Mouse (Mus musculus): Measurements from ENCODE around the gene Scg3. TPM values are rescaled to one million over a fixed set of nuclear protein-coding genes. Genes with fewer than 3 reads are reported as not detected.

Gene Scg3
- polyA plus RNA-seq (2015; fragmentation: Illumina TruSeq; extraction: RNeasy Lipid Tissue Mini Kit (QIAGEN cat#74804); ENCODE audit: insufficient read depth, low read depth, low replicate concordance) = 42.4 TPM

GRCm38 (mm10) chr9:75683426-75684191 is at the start of gene Scg3:
Gene Scg3 (minus strand): TSS chr9:75684056.

DNA sequence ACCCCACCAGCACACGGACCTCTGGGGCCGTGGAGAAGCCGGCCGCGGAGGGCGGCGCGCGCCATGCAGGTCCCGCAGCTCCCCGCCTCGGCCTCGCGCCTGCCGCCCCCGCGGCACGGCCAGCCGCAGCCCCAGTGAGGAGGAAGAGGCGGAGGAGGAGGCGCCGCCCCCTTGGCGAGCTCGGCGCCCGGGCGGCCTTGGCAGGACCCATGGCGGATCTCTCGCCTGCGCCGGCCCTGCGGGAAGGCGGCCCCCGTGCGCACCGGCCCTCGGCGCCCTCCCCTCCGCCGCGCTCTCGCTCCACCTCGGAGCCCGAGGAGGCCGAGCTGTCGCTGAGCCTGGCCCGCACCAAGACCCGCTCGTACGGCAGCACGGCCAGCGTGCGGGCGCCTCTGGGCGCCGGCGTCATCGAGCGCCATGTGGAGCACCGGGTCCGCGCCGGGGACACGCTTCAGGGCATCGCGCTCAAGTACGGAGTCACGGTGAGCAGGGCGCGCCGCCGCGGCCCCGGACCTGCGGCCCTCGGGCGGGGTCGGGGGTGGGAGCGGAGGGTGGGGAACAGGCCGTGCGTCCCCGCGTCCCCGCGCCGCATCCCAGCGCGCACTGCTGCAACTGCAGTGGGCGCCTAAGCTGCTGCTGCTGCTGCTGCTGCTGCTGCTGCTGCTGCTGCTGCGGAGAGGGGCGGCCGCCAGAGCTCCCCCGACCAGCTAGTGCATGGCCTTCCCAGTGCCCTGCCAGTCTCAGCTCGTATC is 58.1 kb downstream of the Scg3 start, which contains the start of gene Lysmd2:
Gene Lysmd2, plus strand, starts transcription at position 186 of the 752 bp plus-strand sequence.

DNA sequence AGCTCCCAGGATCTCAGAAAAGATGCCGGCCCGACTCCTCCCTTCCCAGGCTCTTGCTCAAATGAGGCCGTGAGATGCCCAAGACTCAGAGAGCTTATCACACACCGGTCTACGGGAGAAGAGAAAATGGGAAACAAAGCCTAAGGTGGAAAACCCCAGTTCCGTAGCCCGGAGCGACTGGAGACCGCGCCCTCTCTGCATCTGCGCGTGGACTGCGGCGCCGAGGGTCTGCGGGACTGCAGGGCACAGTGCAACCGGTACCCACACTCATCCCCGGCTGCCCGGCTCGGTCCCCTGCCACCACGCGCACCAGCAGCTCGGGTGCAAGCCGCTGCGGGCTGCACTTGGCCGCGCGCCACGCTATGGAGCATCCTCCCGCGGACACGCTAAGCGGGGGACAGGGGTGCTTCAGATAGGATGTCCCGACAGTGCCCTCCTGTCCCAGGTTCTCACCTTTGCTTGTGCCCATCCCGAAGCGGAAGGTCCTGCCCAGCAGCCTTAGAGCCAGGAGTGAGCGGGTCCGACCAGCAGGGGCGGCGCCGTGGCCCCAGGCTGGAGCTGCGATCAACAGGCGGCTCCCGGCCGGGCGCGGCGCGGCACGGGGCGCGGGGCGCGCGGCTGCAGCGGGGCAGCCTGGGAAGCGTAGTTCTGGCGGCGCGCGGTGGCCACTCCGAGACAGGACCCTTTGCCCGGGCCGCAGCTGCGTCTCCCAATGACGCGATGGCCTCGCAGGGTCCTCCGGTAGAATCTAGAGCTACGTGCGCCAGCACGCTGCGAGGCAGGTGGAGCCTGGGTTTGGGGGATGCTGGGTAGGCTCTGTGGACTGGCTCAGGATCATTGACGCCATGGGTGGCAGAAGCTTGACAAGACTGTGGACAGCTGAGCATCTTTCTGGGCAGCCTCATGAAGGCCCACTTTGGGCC is 73.0 kb downstream of the Scg3 start, which contains the start of gene Tmod2:
Gene Tmod2, minus strand, starts transcription at position 755 of the 923 bp plus-strand sequence.

Other genes with a start within 250 kb of the Scg3 start
- 5.8 TPM for gene Leo1, start 242.5 kb downstream of the Scg3 start, polyA plus RNA-seq (2015; fragmentation: Illumina TruSeq; extraction: RNeasy Lipid Tissue Mini Kit (QIAGEN cat#74804); ENCODE audit: insufficient read depth, low read depth, low replicate concordance)
- gene Tmod3, start 124.4 kb downstream of the Scg3 start, polyA plus RNA-seq (2015; fragmentation: Illumina TruSeq; extraction: RNeasy Lipid Tissue Mini Kit (QIAGEN cat#74804); ENCODE audit: insufficient read depth, low read depth, low replicate concordance) = 12.6 TPM
- 3.3 TPM for gene Tmod2, start 72.7 kb downstream of the Scg3 start, polyA plus RNA-seq (2015; fragmentation: Illumina TruSeq; extraction: RNeasy Lipid Tissue Mini Kit (QIAGEN cat#74804); ENCODE audit: insufficient read depth, low read depth, low replicate concordance)
- gene Lysmd2, start 58.3 kb downstream of the Scg3 start, polyA plus RNA-seq (2015; fragmentation: Illumina TruSeq; extraction: RNeasy Lipid Tissue Mini Kit (QIAGEN cat#74804); ENCODE audit: insufficient read depth, low read depth, low replicate concordance) = 10.8 TPM
- 0.35 TPM for gene Bmp5, start 91.3 kb upstream of the Scg3 start, polyA plus RNA-seq (2015; fragmentation: Illumina TruSeq; extraction: RNeasy Lipid Tissue Mini Kit (QIAGEN cat#74804); ENCODE audit: insufficient read depth, low read depth, low replicate concordance)

All from pancreas, adult 10 weeks (tissue).